Mouse (Mus musculus): ENCODE results near the gene Man1b1.

GRCm38 (mm10) chr2:25304657-25305541 lies 27.2 kb upstream of the Man1b1 start:
- TF ChIP-seq CHD2 (IDR thresholded peaks at IDR 0.05; ENCODE audit: low read depth, low read length) (no peak), ZC3H11A (IDR thresholded peaks at IDR 0.05; ENCODE audit: borderline replicate concordance, low read depth, low read length) (no peak), HCFC1 (IDR thresholded peaks at IDR 0.05; ENCODE audit: borderline replicate concordance, insufficient read depth, low read length) (no peak)
